Mouse (Mus musculus) adrenal gland (tissue): ENCODE results near the gene Serpine1.
"Not testable (repeated sequence)": the region's sequence is repeated elsewhere in the genome, so short reads cannot be mapped to it uniquely, and the experiment has no call there.

Source experiments
- intact Hi-C: fragments of 180-260 bp; cut with DNase I; formaldehyde crosslinking; loops from one replicate; pipeline ENCODE4 v1.15.1; 2025
- long read RNA-seq, 2 experiments: library from polyadenylated mRNA; unstranded; transcript quantifications; one replicate each; pipeline ENCODE4 v2.0.0; 2020; ENCODE audit warnings: borderline replicate concordance in 1 of 2; ENCODE audit not compliant: insufficient replicate concordance in 1 of 2

The Serpine1 gene
- long read RNA-seq, experiment 1: 0 reads
- long read RNA-seq, experiment 2: 0 reads

GRCm38 (mm10) chr5:137072079-137072960 lies at the start of gene Serpine1:
Serpine1 (minus strand) TSS chr5:137072268.
- intact Hi-C loops: no loop called here

- intact Hi-C loops: no loop called here
Measured at GRCm38 (mm10) chr5:137121280-137121679, 49.2 kb upstream of the Serpine1 start.

GRCm38 (mm10) chr5:137118878-137119277 lies 46.8 kb upstream of the Serpine1 start:
- intact Hi-C loops: no loop called here

GRCm38 (mm10) chr5:137117994-137118393 lies 45.9 kb upstream of the Serpine1 start:
- intact Hi-C loops: not testable (repeated sequence)

GRCm38 (mm10) chr5:137116987-137117386 lies 44.9 kb upstream of the Serpine1 start:
- intact Hi-C loops: no loop called here

GRCm38 (mm10) chr5:137115866-137116847 lies 44.1 kb upstream of the Serpine1 start, which contains the start of gene Trim56:
Trim56 (minus strand) TSS chr5:137116209.
- intact Hi-C loops: no loop called here

- intact Hi-C loops: no loop called here
Measured at GRCm38 (mm10) chr5:137114891-137115561, 43.0 kb upstream of the Serpine1 start.

GRCm38 (mm10) chr5:137111542-137112408 lies 39.7 kb upstream of the Serpine1 start:
- intact Hi-C loops: no loop called here

- intact Hi-C loops: no loop called here
Measured at GRCm38 (mm10) chr5:137110863-137111262, 38.8 kb upstream of the Serpine1 start.

GRCm38 (mm10) chr5:137109941-137110593 lies 38.0 kb upstream of the Serpine1 start:
- intact Hi-C loops: no loop called here

- intact Hi-C loops: no loop called here
Measured at GRCm38 (mm10) chr5:137108111-137108510, 36.0 kb upstream of the Serpine1 start.

- intact Hi-C loops: loop anchor here (2.0 kb wide), 3 partner anchors 47 to 179 kb away; no protein-coding TSS in a partner anchor
Measured at GRCm38 (mm10) chr5:137107670-137108069, 35.6 kb upstream of the Serpine1 start.

- intact Hi-C loops: loop anchor here (2.0 kb wide), 3 partner anchors 46 to 178 kb away; no protein-coding TSS in a partner anchor
Measured at GRCm38 (mm10) chr5:137107024-137107423, 35.0 kb upstream of the Serpine1 start.

- intact Hi-C loops: loop anchor here (2.0 kb wide), 3 partner anchors 46 to 178 kb away; no protein-coding TSS in a partner anchor
Measured at GRCm38 (mm10) chr5:137106434-137106833, 34.4 kb upstream of the Serpine1 start.

- intact Hi-C loops: loop anchor here (5.0 kb wide), 1 partner anchor 92 kb away; no protein-coding TSS in a partner anchor
Measured at GRCm38 (mm10) chr5:137103969-137104368, 31.9 kb upstream of the Serpine1 start.

GRCm38 (mm10) chr5:137102575-137103522 lies 30.8 kb upstream of the Serpine1 start:
- intact Hi-C loops: loop anchor here (5.0 kb wide), 1 partner anchor 91 kb away; no protein-coding TSS in a partner anchor

- intact Hi-C loops: loop anchor here (5.0 kb wide), 1 partner anchor 90 kb away; no protein-coding TSS in a partner anchor
Measured at GRCm38 (mm10) chr5:137102078-137102477, 30.0 kb upstream of the Serpine1 start.

GRCm38 (mm10) chr5:137100660-137101059 lies 28.6 kb upstream of the Serpine1 start:
- intact Hi-C loops: loop anchor here (5.0 kb wide), 1 partner anchor 88 kb away; no protein-coding TSS in a partner anchor
